9 mouse cellular contexts compared by ENCODE assay signal in genomic region chr5:30113881-30114760, GRCm38 (mm10). TPM values are rescaled to one million over a fixed set of nuclear protein-coding genes. Genes with fewer than 3 reads are reported as not detected.
DNase-seq lines count a peak whose midpoint lies in the region; ATAC-seq lines count a peak whose summit lies in the region.
"Had no signal": no experiment of that assay in that cellular context is flagged by ENCODE, and none has a peak within 500 bp of the region (broad histone marks: within the 10 kb centered on the region; RNA-seq: fewer than 3 reads in every experiment).

No protein-coding gene starts in this region.

- H3K27ac ChIP-seq in hindbrain, embryonic 13.5 days: peak overlapping the region; percentile 67

- H3K4me1 ChIP-seq in hindbrain, embryonic 13.5 days (replicated peaks): peaks cover 48% of the 10 kb centered on the region
- peaks cover 32% of the 10 kb centered on the region for H3K4me1 ChIP-seq in megakaryocyte, embryonic 14.5 days

- peaks cover 23% of the 10 kb centered on the region for H3K27me3 ChIP-seq in hindbrain, embryonic 13.5 days
- H3K27me3 ChIP-seq in megakaryocyte, embryonic 14.5 days (replicated peaks): peaks cover 68% of the 10 kb centered on the region

- intact Hi-C loops in left cerebral cortex, postnatal 14 days (cut with DNase I): loop anchor here (10.0 kb wide), 1 partner anchor 289 kb away; no protein-coding TSS in a partner anchor

- H3K4me2 ChIP-seq in hindbrain, embryonic 13.5 days: peak overlapping the region; percentile 71

- ATAC-seq in hindbrain, embryonic 13.5 days (ENCODE audit: low FRiP score): peak; percentile 85
- ATAC-seq in erythroid progenitor cell, adult 5-6 weeks (replicated peaks; ENCODE audit: low FRiP score, poor library complexity, severe bottlenecking): no peak

- H3K9ac ChIP-seq in hindbrain, embryonic 13.5 days: peak overlapping the region; percentile 75

- H3K9me3 ChIP-seq in hindbrain, embryonic 13.5 days: no peaks in the 10 kb centered on the region
- no peaks in the 10 kb centered on the region for H3K9me3 ChIP-seq in megakaryocyte, embryonic 14.5 days

- H3K4me3 ChIP-seq in hindbrain, embryonic 13.5 days: peak overlapping the region; percentile 49
- peak overlapping the region; percentile 94 for H3K4me3 ChIP-seq in megakaryocyte, embryonic 14.5 days (replicated peaks)

- DNase-seq in T-cell, adult 2 months (ENCODE audit: low spot score): peak; percentile 38
- DNase-seq in cerebellum, postnatal 10 days: peak; percentile 89 to 90
- peak; percentile 47 to 48 for DNase-seq in frontal cortex, postnatal 25 days (ENCODE audit: low spot score in 2 of 2)
- peak; percentile 75 to 78 for DNase-seq in left cerebral cortex, postnatal 14 days (ENCODE audit: low spot score in 2 of 2)
- peak; percentile 61 for DNase-seq in right cerebral cortex, postnatal 25 days

- H3K36me3 ChIP-seq in hindbrain, embryonic 13.5 days: peaks cover 46% of the 10 kb centered on the region
- peaks cover 30% of the 10 kb centered on the region for H3K36me3 ChIP-seq in megakaryocyte, embryonic 14.5 days (replicated peaks; ENCODE audit: low read length)

- WGBS in hindbrain, embryonic 13.5 days: 1% methylated on average over 90 of the region's 103 CpGs

RNA-seq across cellular contexts. Expression of gene 3110082J24Rik, which starts 8.2 kb away (rescaled TPM):
- polyA plus RNA-seq in hindbrain, embryonic 13.5 days (2015; fragmentation: Nextera tagmentation; extraction: Ambion mirVana): 6.4 and 7.2 TPM in 2 replicates
- 1 to 10 TPM; 2.1 to 3.7 TPM for total RNA-seq in left cerebral cortex, postnatal 14 days (2021)
- polyA plus RNA-seq in megakaryocyte, embryonic 14.5 days (2012; ENCODE audit: insufficient read depth, low replicate concordance): not detected in 2 replicates
- not detected in 2 replicates for total RNA-seq in erythroid progenitor cell, adult 5-6 weeks (2015; ENCODE audit: low replicate concordance)
- not detected in 2 replicates for total RNA-seq in erythroid progenitor cell, adult 5-6 weeks (2017; ENCODE audit: low replicate concordance)
- polyA plus RNA-seq: gonadal fat pad, adult 2 months had no signal

RNA-seq across cellular contexts. Expression of gene Garem2, which starts 9.2 kb away (rescaled TPM):
- polyA plus RNA-seq in hindbrain, embryonic 13.5 days (2015; fragmentation: Nextera tagmentation; extraction: Ambion mirVana): 14.0 and 15.0 TPM in 2 replicates
- total RNA-seq in left cerebral cortex, postnatal 14 days (2021): 10 to 100 TPM; 11.4 to 12.6 TPM
- polyA plus RNA-seq in megakaryocyte, embryonic 14.5 days (2012; ENCODE audit: insufficient read depth, low replicate concordance): 0.44 and 0.56 TPM in 2 replicates
- total RNA-seq in erythroid progenitor cell, adult 5-6 weeks (2015; ENCODE audit: low replicate concordance): not detected in 2 replicates
- not detected in 2 replicates for total RNA-seq in erythroid progenitor cell, adult 5-6 weeks (2017; ENCODE audit: low replicate concordance)

RNA-seq across cellular contexts. Expression of gene Tyms, which starts 40.7 kb away (rescaled TPM):
- 67.9 and 68.8 TPM in 2 replicates for polyA plus RNA-seq in hindbrain, embryonic 13.5 days (2015; fragmentation: Nextera tagmentation; extraction: Ambion mirVana)
- 1 to 10 TPM; 4.1 to 4.2 TPM for total RNA-seq in left cerebral cortex, postnatal 14 days (2021)
- polyA plus RNA-seq in megakaryocyte, embryonic 14.5 days (2012; ENCODE audit: insufficient read depth, low replicate concordance): 8.9 and 19.3 TPM in 2 replicates
- 145 and 220 TPM in 2 replicates for total RNA-seq in erythroid progenitor cell, adult 5-6 weeks (2015; ENCODE audit: low replicate concordance)
- total RNA-seq in erythroid progenitor cell, adult 5-6 weeks (2017; ENCODE audit: low replicate concordance): 159 and 170 TPM in 2 replicates

RNA-seq across cellular contexts. Expression of gene Hadha, which starts 40.8 kb away (rescaled TPM):
- polyA plus RNA-seq in hindbrain, embryonic 13.5 days (2015; fragmentation: Nextera tagmentation; extraction: Ambion mirVana): 76.1 and 84.3 TPM in 2 replicates
- total RNA-seq in left cerebral cortex, postnatal 14 days (2021): 10 to 100 TPM; 64.1 to 67.8 TPM
- polyA plus RNA-seq in megakaryocyte, embryonic 14.5 days (2012; ENCODE audit: insufficient read depth, low replicate concordance): 31.6 and 38.2 TPM in 2 replicates
- 40.7 and 46.1 TPM in 2 replicates for total RNA-seq in erythroid progenitor cell, adult 5-6 weeks (2015; ENCODE audit: low replicate concordance)
- total RNA-seq in erythroid progenitor cell, adult 5-6 weeks (2017; ENCODE audit: low replicate concordance): 166 and 215 TPM in 2 replicates

RNA-seq across cellular contexts. Expression of gene Hadhb, which starts 40.9 kb away (rescaled TPM):
- polyA plus RNA-seq in hindbrain, embryonic 13.5 days (2015; fragmentation: Nextera tagmentation; extraction: Ambion mirVana): 65.0 and 70.7 TPM in 2 replicates
- 10 to 100 TPM; 71.3 to 78.6 TPM for total RNA-seq in left cerebral cortex, postnatal 14 days (2021)
- 5.2 and 30.8 TPM in 2 replicates for polyA plus RNA-seq in megakaryocyte, embryonic 14.5 days (2012; ENCODE audit: insufficient read depth, low replicate concordance)
- total RNA-seq in erythroid progenitor cell, adult 5-6 weeks (2015; ENCODE audit: low replicate concordance): 49.9 and 56.9 TPM in 2 replicates
- total RNA-seq in erythroid progenitor cell, adult 5-6 weeks (2017; ENCODE audit: low replicate concordance): 34.8 and 61.0 TPM in 2 replicates

Comparison
In these comparisons a context has a peak if more than half of its experiments do, and no peak if none do; other contexts are left out.
1. DNase-seq: peak in every context shown above with its lines; median percentile 90 in cerebellum, postnatal 10 days; 76 in left cerebral cortex, postnatal 14 days; 61 in right cerebral cortex, postnatal 25 days; 48 in frontal cortex, postnatal 25 days; 38 in T-cell, adult 2 months.
2. RNA of gene Garem2, which starts 9.2 kb away (total RNA-seq): 11.4 to 12.6 TPM in left cerebral cortex, postnatal 14 days; not detected in erythroid progenitor cell, adult 5-6 weeks; every median in the first group is over 10 times any median in the second.
3. RNA of gene Tyms, which starts 40.7 kb away (total RNA-seq): 145 to 220 TPM in erythroid progenitor cell, adult 5-6 weeks; 4.1 to 4.2 TPM in left cerebral cortex, postnatal 14 days; every median in the first group is over 10 times any median in the second.